Mouse (Mus musculus): ENCODE measurements around the gene Myl9.
"Not testable (repeated sequence)": the region's sequence is repeated elsewhere in the genome, so short reads cannot be mapped to it uniquely, and the experiment has no call there.

Myl9 gene

DNA sequence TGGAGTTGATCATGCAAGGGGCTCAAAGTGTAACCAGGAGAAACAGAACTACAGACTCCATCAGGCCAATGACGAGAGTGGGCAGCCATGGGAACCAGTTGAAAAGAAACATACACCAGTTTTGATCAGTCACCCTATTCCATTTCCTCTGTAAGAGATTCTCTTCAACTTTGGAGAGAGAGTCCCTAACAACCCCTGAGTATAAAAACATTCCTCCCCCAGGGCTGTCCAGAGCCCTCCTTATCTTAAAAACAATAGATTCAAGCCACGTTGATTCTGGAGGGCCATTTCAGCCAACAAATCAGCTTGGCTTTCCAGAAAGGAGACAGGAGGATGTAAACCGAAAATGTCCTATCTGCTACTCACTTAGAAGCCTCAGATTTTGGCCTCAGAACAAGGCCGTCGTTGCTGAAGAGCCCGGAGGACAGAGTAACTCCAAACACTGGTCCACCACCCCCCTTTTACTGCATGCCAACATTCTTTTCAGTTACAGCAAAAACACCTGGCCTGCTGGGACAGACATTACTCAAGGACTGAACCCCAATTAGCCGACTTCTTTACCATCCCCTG is 8.9 kb downstream of the Myl9 start:
- no peak for DNase-seq (ENCODE audit: extremely low spot score)

- no peak for DNase-seq (ENCODE audit: extremely low spot score)
These were observed 9.7 kb downstream of the Myl9 start for GRCm38 (mm10) chr2:156784891-156785290.

- DNase-seq (ENCODE audit: extremely low spot score) = not testable (repeated sequence)
These were observed 11.1 kb downstream of the Myl9 start for GRCm38 (mm10) chr2:156786369-156786768.

DNA sequence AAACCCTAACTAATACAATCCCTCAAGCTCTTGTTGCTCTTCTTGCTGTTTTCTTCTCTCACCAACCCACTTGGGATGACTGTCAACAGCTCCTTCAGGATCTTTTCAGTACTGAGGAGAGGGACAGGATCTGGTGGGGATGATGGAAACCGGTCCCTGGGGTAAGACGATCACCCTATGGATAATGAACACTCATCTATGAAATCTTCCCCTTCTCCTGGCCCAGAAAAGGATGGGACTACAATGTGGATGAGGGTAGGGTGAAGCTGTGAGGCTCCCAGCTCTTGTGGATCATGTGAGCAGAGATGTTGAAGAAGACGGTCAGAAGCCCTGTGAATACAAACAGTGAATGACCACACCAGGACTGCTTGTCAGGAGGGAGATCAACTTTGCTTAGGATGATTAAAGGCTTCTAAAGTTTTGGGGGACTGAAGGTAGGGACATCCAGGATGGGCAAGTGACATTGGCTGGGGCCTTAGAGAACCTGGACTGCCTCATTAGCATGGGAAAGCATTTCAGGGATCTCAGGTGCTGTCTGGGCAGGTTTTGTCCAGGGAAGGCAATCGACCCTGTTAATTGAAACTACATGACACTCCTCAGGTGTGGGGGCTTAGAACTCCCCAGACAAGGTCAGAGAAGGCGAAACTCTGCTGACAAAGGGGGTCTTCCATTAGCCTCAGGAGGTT is 12.0 kb downstream of the Myl9 start:
- DNase-seq (ENCODE audit: extremely low spot score) = no peak

DNA sequence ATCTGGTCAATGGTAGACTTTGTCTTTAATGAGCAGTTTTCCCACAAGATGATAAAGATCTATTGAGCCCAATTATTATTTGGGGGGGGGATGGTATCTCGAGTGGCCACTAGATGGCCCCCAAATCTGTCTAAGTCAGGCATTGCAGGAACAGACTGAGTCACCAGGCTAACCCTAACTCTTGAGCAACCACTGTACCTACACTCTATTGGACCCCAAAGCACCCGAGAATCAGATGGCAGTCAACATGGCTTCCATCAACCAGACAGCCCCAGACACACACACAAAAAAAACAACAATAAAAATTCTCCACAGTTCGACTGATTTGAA is 12.5 kb downstream of the Myl9 start:
- DNase-seq (ENCODE audit: extremely low spot score) = no peak

- no peak for DNase-seq (ENCODE audit: extremely low spot score)
These were observed 13.6 kb downstream of the Myl9 start for GRCm38 (mm10) chr2:156788836-156789235.

- no peak for DNase-seq (ENCODE audit: extremely low spot score)
These were observed 23.3 kb downstream of the Myl9 start for GRCm38 (mm10) chr2:156798516-156798915.

DNA sequence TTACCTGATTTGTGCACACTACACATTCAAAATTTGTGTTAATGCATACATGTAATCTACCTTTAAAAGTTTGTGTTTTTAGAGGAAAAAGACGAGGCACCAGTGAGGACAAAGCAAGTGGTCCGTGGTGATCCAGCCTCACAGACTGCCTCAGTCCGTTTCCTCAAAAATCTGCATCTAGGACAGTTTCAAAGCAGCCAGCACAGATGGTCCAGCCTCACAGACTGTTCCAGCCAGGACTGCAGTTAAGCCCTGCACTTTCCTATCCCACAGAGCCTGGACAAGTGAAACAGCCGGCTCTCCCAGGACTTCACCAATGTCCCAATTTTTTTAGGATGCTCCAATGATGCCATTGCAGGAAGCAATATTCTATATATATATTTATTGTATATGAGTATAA is 25.8 kb downstream of the Myl9 start:
- no peak for DNase-seq (ENCODE audit: extremely low spot score)

DNA sequence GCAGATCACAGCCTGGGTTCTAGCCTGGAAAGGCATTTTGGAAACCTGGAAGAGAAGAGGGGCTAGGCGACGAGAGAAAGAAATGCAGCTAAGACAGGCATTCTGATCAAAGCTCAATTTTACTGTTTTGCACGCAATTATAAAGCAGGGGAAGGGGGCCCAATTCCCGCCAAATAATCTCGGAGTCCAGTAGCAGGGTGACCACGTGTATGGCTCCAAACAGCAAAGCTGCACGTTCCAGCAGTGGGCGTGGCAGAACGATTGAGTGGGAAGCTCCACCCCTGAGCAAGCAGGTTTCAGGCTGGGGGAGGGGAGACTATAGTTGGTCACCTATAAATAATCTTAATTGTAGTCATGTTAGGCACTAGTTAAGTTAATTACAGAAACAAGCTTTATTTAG is 26.9 kb downstream of the Myl9 start:
- DNase-seq (ENCODE audit: extremely low spot score) = not testable (repeated sequence)

DNA sequence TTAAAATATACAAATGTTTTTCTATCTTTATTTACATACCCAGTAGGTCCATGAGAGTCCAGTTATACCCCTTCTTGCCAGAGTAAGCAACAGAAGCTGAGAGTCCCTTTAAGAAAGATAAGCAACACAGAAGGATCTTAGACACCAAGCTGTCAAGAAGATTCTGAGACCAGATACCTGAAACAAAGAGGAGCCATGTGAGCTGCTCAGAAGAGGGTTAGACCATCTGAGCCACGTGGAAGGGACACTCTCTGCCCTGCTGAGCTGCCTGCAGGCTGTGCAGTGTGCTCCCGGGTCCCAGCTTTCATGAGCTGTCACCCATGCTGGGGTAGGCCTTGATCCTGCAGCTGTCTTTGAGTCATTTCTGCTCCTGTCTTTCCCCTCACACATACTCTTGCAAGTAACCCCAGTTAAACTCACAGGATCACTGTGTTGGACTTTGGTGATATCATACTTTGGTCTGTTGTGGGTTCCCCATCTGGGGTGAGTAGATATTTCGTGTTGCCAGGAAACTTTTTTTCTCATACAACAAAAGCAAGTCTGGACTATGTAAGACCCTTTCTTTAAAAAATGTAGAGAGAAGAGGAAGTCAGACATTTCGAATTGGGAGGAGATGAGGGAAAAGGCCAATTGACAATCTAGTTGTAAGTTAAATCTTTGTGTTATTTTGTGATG is 28.6 kb downstream of the Myl9 start:
- DNase-seq (ENCODE audit: extremely low spot score) = no peak

DNA sequence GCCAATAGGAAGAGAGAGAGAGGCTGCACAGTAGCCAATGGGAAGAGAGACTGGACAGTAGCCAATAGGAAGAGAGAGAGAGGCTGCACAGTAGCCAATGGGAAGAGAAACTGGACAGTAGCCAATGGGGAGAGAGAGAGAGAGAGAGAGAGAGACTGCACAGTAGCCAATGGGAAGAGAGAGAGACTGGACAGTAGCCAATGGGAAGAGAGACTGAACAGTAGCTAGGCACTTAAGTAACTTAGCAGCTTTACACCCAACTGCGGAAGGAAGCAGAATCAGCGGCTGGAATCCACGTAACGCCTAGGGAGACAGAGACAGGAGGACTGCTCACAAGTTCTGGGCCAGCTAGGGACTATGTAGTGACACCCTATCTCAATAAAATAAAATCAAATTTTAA is 29.4 kb downstream of the Myl9 start:
- DNase-seq (ENCODE audit: extremely low spot score) = no peak

- DNase-seq (ENCODE audit: extremely low spot score) = no peak
These were observed 31.7 kb downstream of the Myl9 start for GRCm38 (mm10) chr2:156806886-156807285.

GRCm38 (mm10) chr2:156809579-156809978 is 34.4 kb downstream of the Myl9 start:
- peak; percentile 75 for DNase-seq (ENCODE audit: extremely low spot score)

GRCm38 (mm10) chr2:156810716-156811115 is 35.5 kb downstream of the Myl9 start:
- no peak for DNase-seq (ENCODE audit: extremely low spot score)

DNA sequence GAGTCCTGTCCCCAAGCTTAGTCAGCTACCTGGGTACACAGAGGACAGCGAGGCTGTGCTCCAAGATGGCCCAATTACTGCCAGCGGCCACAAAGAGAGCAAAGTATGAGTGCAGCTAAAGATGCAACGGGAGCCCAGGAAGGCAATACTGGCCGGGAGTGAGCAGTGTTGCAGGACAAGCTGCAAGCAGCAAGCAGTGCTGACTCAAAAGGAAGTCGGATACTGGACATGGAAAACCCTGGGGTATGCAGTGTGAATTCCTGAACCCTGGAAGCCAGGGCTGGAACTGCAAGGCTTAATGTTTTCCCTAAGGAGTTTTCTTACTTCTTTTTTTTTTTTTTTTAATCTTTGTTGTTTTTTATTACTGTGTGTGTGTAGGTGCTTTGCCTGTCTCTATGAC is 36.3 kb downstream of the Myl9 start:
- DNase-seq (ENCODE audit: extremely low spot score) = no peak

GRCm38 (mm10) chr2:156814344-156814801 is 39.2 kb downstream of the Myl9 start:
- DNase-seq (ENCODE audit: extremely low spot score) = peak; percentile 19

GRCm38 (mm10) chr2:156814893-156815292 is 39.7 kb downstream of the Myl9 start:
- DNase-seq (ENCODE audit: extremely low spot score) = peak; percentile 10

DNA sequence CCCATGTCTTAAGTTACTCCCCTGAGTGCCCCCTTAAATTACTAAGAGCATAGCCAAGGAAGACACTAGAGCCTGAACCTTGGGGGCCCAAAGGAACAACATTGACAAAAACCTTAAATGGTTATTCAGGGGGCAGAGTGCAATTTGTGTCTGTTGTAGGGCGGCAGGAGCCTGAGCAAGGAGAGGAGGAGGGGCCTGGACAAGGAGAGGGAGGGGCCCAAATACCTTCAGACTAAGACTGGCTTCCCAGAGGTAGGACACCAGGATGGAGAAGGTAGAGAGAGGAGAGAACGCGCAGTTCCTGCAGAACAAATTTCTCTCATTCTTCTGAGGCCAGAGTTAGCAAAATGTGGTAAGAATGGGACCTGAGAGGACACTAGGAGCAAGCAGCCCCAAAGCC is 40.2 kb downstream of the Myl9 start:
- no peak for DNase-seq (ENCODE audit: extremely low spot score)

DNA sequence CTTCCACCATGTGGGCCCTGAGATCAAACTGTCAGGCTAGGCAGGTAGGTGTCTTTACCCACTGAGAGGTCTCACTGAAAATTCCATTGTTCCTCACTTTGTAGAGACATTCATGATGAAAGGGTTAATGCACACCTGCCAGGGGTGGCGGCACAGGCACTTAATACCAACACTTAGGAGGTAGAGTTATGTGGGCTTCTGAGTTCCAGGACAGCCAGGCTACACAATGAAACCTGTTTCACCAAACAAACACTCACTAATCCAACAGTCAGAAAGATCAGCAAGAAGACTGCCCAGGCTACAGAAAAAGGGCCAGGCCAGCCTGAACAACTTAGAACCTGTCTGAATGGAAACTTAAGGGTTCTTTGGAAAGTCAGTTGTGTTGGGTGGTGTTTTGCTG is 40.9 kb downstream of the Myl9 start:
- DNase-seq (ENCODE audit: extremely low spot score) = no peak

GRCm38 (mm10) chr2:156825128-156825527 is 49.9 kb downstream of the Myl9 start:
- not testable (repeated sequence) for DNase-seq (ENCODE audit: extremely low spot score)
